Mouse (Mus musculus) midbrain, embryonic 12.5 days (tissue): Measurements from ENCODE around the gene Gstm6. TPM values are rescaled to one million over a fixed set of nuclear protein-coding genes. Genes with fewer than 3 reads are reported as not detected.
"Not testable (repeated sequence)": the region's sequence is repeated elsewhere in the genome, so short reads cannot be mapped to it uniquely, and the experiment has no call there.

Experiments used
- ATAC-seq: fragments of 200-750 bp; cut with Nextera tagmentation; 2 replicates; pipeline ENCODE4 v1.8.0; 2017; ENCODE audit warnings: low read depth, moderate TSS enrichment, moderate library complexity; ENCODE audit not compliant: low FRiP score
- H3K27ac ChIP-seq: fragments of 300-500 bp; sonication (generic); replicated peaks from 2 replicates; pipeline ENCODE4 v1.5.1; 2016; ENCODE audit warnings: mild to moderate bottlenecking
- H3K27me3 ChIP-seq: fragments of 300-500 bp; sonication (generic); 2 replicates; pipeline ENCODE4 v1.6.1; 2016; ENCODE audit warnings: mild to moderate bottlenecking
- H3K36me3 ChIP-seq: fragments of 300-500 bp; sonication (generic); 2 replicates; pipeline ENCODE4 v1.6.1; 2016
- H3K4me1 ChIP-seq: fragments of 300-500 bp; sonication (generic); 2 replicates; pipeline ENCODE4 v1.6.1; 2016
- H3K4me2 ChIP-seq: fragments of 300-500 bp; sonication (generic); replicated peaks from 2 replicates; pipeline ENCODE4 v1.6.1; 2016; ENCODE audit warnings: mild to moderate bottlenecking, moderate library complexity
- H3K4me3 ChIP-seq: fragments of 300-500 bp; sonication (generic); 2 replicates; pipeline ENCODE4 v1.5.1; 2016; ENCODE audit warnings: mild to moderate bottlenecking
- H3K9ac ChIP-seq: fragments of 300-500 bp; sonication (generic); replicated peaks from 2 replicates; pipeline ENCODE4 v1.6.1; 2016; ENCODE audit warnings: mild to moderate bottlenecking, moderate library complexity
- H3K9me3 ChIP-seq: fragments of 300-500 bp; sonication (generic); 2 replicates; pipeline ENCODE4 v1.6.1; 2016; ENCODE audit warnings: mild to moderate bottlenecking
- WGBS: fragments of 180-500 bp; shearing (Covaris S2); methylation state at CpG from one replicate; pipeline ENCODE4 v1.1.7; 2016; 5-methylcytosine and 5-hydroxymethylcytosine counted together
- polyA plus RNA-seq: library from polyadenylated mRNA; unstranded; fragments of >200 nt; fragmentation: Nextera tagmentation; extraction: Ambion mirVana; gene quantifications from 2 replicates; pipeline ENCODE4 v1.2.1, GENCODE M21; 2016

Gstm6 gene
- polyA plus RNA-seq, 1 experiment from 2014 or later, result 10.0 TPM

DNA sequence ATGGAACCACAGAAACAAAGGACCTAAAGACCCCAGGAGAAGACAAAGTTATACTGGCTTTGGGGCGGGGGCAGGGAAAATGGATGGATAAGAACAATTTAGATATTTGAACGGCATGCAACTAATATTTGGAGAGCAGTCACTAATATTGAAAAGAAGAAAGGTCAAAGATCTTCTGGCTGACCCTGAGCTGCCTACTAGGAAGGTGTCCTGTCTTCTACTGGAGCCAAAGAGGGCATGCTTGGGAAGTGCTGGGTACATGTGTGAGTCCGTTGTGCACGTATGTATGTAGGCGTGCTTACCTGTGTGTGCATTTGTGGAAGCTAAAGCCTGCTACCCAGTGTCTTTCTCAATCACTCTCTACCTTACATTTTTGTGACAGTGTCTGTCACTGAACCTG, 23.1 kb upstream of the Gstm6 start:
- 94% methylated on average over 5 of the region's 5 CpGs for WGBS
- Histone ChIP-seq H3K4me2 (no peak overlapping the region), H3K27me3 (no peaks in the 10 kb centered on the region), H3K27ac (no peak overlapping the region), H3K36me3 (no peaks in the 10 kb centered on the region), H3K9me3 (no peaks in the 10 kb centered on the region), H3K4me1 (0 out of 2 replicates have a peak, but pooled peaks cover 10% of the 10 kb centered on the region), H3K9ac (no peak overlapping the region), H3K4me3 (no peak overlapping the region)
- no peak for ATAC-seq

DNA sequence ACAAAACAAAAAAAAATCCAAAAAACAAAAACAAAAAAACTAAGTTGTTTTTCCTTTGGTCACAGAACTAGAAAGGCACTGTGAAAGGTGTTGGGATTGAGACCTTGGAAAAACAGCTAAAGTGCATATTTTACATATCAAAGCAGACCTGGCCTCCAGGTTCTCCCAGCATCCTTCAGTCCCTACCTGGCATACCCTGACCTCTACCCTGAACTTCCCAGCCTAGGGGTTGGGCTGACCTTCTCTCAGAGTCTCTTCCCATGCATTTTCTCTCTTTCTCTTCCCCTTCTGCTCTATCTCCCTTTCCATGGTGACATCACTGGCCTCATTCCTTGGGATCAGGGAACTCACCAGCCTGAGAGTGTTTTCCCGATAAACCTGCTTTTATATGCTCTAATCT, 22.0 kb upstream of the Gstm6 start:
- H3K9me3 ChIP-seq, result no peaks in the 10 kb centered on the region
- no peak overlapping the region for H3K27ac ChIP-seq
- H3K36me3 ChIP-seq, result no peaks in the 10 kb centered on the region
- H3K4me2 ChIP-seq, result no peak overlapping the region
- 63% methylated on average over 1 of the region's 1 CpGs for WGBS
- H3K4me1 ChIP-seq, result 0 out of 2 replicates have a peak, but pooled peaks cover 10% of the 10 kb centered on the region
- H3K9ac ChIP-seq, result no peak overlapping the region
- H3K4me3 ChIP-seq, result no peak overlapping the region
- ATAC-seq, result no peak
- H3K27me3 ChIP-seq, result no peaks in the 10 kb centered on the region

DNA sequence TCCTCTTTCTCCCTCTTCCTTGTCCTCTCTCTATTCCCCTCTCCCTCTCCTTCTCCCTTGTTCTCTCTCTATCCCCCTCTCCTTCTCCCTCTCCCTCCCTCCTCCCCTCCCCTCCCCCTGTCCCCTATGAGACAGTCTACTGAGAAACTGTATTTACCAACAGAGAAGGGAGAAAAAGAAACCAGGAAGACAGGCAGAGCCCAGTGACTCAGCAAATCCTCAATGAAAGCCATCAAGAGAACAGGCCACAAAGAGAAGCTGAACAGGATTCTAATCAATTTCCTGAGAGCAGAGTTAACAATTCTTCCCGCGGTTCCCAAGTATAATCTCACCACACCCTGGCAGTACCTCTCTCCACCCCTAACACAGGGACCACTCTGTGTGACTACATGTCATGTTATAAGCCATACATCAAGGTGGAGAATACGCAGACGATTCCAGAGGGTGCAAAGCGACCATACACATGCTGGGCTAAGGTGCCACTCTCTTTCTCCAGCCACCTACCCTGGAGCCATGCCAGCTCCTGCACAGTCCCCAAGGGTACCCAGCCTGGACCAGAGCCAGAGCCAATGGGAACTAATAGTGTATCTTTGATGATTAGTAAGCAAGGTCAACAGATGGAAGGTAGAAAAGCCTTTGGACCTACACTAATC, 21.2 kb upstream of the Gstm6 start:
- Histone ChIP-seq H3K36me3 (no peaks in the 10 kb centered on the region), H3K27ac (no peak overlapping the region), H3K4me1 (0 out of 2 replicates have a peak, but pooled peaks cover 10% of the 10 kb centered on the region), H3K27me3 (no peaks in the 10 kb centered on the region), H3K4me3 (no peak overlapping the region), H3K9me3 (no peaks in the 10 kb centered on the region), H3K4me2 (no peak overlapping the region), H3K9ac (no peak overlapping the region)
- WGBS, result 75% methylated on average over 5 of the region's 5 CpGs
- ATAC-seq, result no peak

DNA sequence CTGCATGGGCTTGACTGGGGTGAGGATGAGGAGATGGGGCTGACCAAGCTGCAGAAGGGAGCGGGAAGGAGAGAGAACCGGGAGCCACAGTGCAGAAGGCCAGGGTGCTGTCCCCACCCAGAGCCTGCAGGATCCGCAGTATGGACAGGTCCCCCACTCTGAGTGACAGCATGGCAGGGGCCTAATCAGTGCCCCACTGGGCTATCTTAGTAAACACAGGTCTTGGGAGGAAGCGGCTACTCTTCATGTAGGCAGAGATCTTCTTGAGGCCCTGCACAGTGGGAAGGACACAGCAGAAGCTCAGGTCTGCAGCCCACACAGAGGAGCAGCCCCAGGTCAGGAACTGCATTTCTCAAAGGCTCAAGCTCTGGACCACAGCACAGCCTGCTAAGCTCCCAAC, 20.5 kb upstream of the Gstm6 start:
- H3K27me3 ChIP-seq, result no peaks in the 10 kb centered on the region
- no peak overlapping the region for H3K4me2 ChIP-seq
- H3K9ac ChIP-seq, result no peak overlapping the region
- 79% methylated on average over 4 of the region's 4 CpGs for WGBS
- H3K36me3 ChIP-seq, result no peaks in the 10 kb centered on the region
- no peak for ATAC-seq
- 0 out of 2 replicates have a peak, but pooled peaks cover 10% of the 10 kb centered on the region for H3K4me1 ChIP-seq
- H3K9me3 ChIP-seq, result no peaks in the 10 kb centered on the region
- H3K4me3 ChIP-seq, result no peak overlapping the region
- no peak overlapping the region for H3K27ac ChIP-seq

DNA sequence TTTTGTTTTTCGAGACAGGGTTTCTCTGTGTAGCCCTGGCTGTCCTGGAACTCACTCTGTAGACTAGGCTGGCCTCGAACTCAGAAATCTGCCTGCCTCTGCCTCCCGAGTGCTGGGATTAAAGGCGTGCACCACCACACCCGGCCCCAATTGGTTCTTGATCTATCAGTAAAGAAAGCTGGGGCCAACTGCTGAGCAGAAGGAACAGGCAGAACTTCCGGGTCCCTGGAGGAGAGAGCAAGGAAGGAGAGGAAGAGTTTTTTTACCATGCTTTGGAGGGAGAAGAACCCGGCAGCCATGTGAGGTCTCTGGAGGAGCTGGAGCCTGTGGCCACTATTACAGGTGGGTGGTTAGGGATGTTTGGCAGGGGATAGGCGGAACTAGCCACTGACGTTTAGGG, 11.7 kb upstream of the Gstm6 start:
- not testable (repeated sequence) for H3K4me3 ChIP-seq, H3K4me2 ChIP-seq, H3K27ac ChIP-seq, ATAC-seq, H3K9me3 ChIP-seq, H3K36me3 ChIP-seq, H3K4me1 ChIP-seq, H3K27me3 ChIP-seq, H3K9ac ChIP-seq
- WGBS, result 89% methylated on average over 9 of the region's 9 CpGs

DNA sequence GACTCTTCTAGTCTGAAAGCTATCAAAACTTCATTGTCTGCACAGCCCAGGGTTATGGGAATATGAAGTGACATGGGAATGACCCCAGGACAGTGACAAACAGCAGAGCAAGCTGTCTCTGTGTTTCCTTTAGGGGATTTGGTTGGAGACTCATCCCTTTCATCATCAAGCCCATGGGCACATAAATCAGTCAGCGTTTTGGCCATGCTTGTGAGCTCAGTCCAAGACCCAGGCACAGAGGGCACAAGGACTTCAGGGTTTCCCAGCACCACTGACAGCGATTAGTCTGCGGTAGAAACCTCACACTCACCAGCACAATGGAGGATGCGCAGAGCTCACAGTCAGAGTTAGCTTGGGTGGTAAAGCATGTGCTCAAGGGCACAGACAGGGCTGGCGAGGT, 10.4 kb upstream of the Gstm6 start:
- Histone ChIP-seq H3K4me2 (no peak overlapping the region), H3K36me3 (no peaks in the 10 kb centered on the region), H3K9ac (no peak overlapping the region), H3K4me3 (no peak overlapping the region), H3K4me1 (0 out of 2 replicates have a peak, but pooled peaks cover 2% of the 10 kb centered on the region), H3K27ac (no peak overlapping the region), H3K9me3 (no peaks in the 10 kb centered on the region), H3K27me3 (no peaks in the 10 kb centered on the region)
- WGBS, result 81% methylated on average over 5 of the region's 5 CpGs
- no peak for ATAC-seq

DNA sequence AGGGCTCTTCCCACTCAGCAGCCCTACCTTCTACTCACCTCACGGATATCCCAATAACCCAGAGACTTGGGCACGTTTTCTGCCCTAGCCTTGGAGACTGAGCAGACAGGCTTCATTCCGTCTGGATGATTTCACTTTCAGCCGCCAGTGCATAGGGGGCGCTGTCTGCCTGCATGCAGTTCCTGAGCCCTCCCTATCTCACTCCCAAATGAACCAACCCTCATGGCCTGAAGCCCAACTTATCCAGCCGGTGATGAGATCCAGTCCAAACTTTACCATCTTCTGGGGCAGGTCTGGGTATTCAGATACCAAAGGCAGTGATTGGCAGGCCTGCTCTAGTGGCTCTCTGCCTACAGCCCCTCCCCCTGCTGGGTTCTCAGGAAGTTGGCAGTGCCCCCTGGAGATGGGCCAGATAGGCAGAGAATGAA, 9.8 kb upstream of the Gstm6 start:
- H3K4me1 ChIP-seq, result 0 out of 2 replicates have a peak, but pooled peaks cover 2% of the 10 kb centered on the region
- WGBS, result 19% methylated on average over 6 of the region's 6 CpGs

DNA sequence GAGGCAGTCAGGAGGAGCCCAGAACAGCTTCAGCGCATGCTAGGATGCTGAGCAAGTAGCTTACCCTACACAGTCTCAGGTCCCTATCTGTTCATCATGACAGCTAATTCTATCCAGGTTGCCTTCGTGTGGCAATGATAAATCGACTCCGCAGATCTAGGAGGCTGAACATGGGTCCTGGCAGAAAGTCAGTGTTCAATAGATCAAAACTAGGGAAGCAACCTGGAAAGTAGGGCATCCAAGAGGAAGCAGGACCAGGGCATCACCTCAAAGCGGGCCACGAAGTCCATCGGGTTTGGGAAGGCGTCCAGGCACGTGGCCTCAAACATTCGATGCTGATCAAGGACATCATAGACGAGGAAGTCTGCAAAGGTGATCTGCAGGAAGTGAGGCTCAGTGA, 7.0 kb upstream of the Gstm6 start:
- ATAC-seq, result no peak
- no peaks in the 10 kb centered on the region for H3K9me3 ChIP-seq
- H3K27ac ChIP-seq, result no peak overlapping the region
- H3K4me3 ChIP-seq, result no peak overlapping the region
- no peak overlapping the region for H3K9ac ChIP-seq
- H3K36me3 ChIP-seq, result no peaks in the 10 kb centered on the region
- 0 out of 2 replicates have a peak, but pooled peaks cover 2% of the 10 kb centered on the region for H3K4me1 ChIP-seq
- 90% methylated on average over 11 of the region's 11 CpGs for WGBS
- H3K4me2 ChIP-seq, result no peak overlapping the region
- 0 out of 2 replicates have a peak, but pooled peaks cover 3% of the 10 kb centered on the region for H3K27me3 ChIP-seq

More for the DNA sequence above, 9.8 kb upstream of the Gstm6 start:
- no peak overlapping the region for H3K27ac ChIP-seq
- no peaks in the 10 kb centered on the region for H3K36me3 ChIP-seq
- no peaks in the 10 kb centered on the region for H3K27me3 ChIP-seq
- H3K9me3 ChIP-seq, result no peaks in the 10 kb centered on the region
- H3K4me3 ChIP-seq, result no peak overlapping the region
- no peak overlapping the region for H3K4me2 ChIP-seq
- no peak overlapping the region for H3K9ac ChIP-seq
- ATAC-seq, result no peak

DNA sequence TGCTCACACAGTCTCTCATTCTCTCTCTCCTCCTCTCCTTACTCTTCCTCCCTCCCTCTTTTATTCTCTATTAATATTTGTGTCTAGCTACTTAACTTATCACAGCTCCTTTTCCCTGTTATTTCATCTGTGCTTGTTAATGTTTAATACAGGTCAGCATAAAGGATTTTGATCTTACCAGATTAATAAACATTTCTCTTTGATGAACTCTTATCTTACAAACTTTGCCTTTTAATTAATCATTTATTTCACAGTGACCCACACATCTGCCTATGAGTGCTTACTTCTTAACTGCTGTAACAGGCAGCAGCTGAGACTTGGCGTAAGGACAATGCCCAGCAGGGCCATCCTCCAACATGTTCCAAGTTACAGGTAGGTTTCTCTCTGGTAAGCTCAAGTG, 5.9 kb upstream of the Gstm6 start:
- H3K9ac ChIP-seq, H3K4me1 ChIP-seq, H3K9me3 ChIP-seq, H3K4me3 ChIP-seq, H3K27me3 ChIP-seq, H3K36me3 ChIP-seq, H3K4me2 ChIP-seq, H3K27ac ChIP-seq, ATAC-seq: not testable (repeated sequence)
- WGBS, result 96% methylated on average over 1 of the region's 1 CpGs

DNA sequence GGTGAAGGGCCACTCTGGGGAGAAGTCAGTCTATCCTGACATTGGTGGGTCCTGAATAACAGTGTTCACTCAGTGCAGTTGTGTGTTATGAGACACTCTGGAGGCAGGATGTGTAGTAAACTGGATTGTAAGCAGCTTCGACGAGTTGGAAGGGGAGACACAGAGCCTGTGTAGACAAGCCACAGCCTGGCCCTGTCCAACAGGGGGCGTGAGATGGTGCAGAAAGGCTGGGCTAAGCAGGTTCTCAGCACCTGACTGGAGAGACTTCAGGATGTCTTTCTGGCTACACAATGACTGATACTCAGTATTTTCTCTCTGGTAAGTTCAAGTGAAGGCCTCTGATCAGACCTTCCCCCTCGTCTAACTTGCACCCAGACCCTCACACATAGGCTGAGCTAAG, 2.2 kb upstream of the Gstm6 start:
- Histone ChIP-seq H3K27ac (no peak overlapping the region), H3K9me3 (no peaks in the 10 kb centered on the region), H3K4me1 (0 out of 2 replicates have a peak, but pooled peaks cover 6% of the 10 kb centered on the region), H3K4me3 (no peak overlapping the region), H3K9ac (no peak overlapping the region), H3K4me2 (no peak overlapping the region), H3K27me3 (0 out of 2 replicates have a peak, but pooled peaks cover 3% of the 10 kb centered on the region), H3K36me3 (no peaks in the 10 kb centered on the region)
- WGBS, result 61% methylated on average over 4 of the region's 4 CpGs
- ATAC-seq, result no peak

DNA sequence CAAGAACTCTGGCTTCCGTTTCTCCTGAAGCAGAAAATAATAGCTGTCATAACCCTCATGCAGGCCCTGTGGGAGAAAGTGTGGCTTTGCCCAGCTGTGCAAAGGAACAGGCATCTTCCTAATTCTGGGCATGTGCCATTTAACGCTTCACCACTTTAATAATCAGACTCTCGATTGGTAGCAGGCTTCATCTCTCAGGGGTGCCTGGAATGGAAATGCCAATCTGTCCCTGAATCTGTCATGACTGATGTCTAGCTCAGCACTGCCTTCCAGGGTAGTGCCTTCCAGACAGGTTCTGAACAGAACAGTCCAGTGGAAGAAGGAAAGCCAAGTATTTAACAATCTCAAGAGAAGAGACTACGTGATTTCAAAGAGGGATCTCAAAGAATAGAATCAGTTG, 2.3 kb downstream of the Gstm6 start:
- 82% methylated on average over 4 of the region's 4 CpGs for WGBS
- no peak overlapping the region for H3K27ac ChIP-seq
- H3K9ac ChIP-seq, result no peak overlapping the region
- no peak overlapping the region for H3K4me2 ChIP-seq
- H3K36me3 ChIP-seq, result no peaks in the 10 kb centered on the region
- H3K4me1 ChIP-seq, result 0 out of 2 replicates have a peak, but pooled peaks cover 6% of the 10 kb centered on the region
- H3K4me3 ChIP-seq, result no peak overlapping the region
- ATAC-seq, result no peak
- no peaks in the 10 kb centered on the region for H3K27me3 ChIP-seq
- no peaks in the 10 kb centered on the region for H3K9me3 ChIP-seq

DNA sequence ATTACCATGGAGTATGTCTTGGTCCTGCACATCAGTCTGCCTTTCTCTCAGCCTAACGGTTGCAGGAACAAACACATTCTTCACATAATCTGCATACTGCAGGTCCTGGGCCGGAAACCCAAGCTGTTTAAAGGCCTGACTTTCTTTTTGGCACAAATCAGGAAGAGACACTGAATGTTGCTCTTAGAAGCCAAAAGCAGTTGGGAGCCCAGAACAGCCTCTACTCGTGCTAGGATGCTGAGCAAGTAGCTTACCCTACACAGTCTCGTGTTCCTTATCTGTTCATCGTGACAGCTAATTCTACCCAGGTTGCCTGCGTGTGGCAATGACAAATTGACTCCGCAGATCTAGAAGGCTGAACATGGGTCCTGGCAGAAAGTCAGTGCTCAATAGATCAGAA, 3.0 kb downstream of the Gstm6 start:
- 82% methylated on average over 7 of the region's 7 CpGs for WGBS
- no peaks in the 10 kb centered on the region for H3K27me3 ChIP-seq
- no peak overlapping the region for H3K4me2 ChIP-seq
- H3K36me3 ChIP-seq, result no peaks in the 10 kb centered on the region
- no peaks in the 10 kb centered on the region for H3K9me3 ChIP-seq
- H3K4me3 ChIP-seq, result no peak overlapping the region
- no peak overlapping the region for H3K27ac ChIP-seq
- H3K9ac ChIP-seq, result no peak overlapping the region
- ATAC-seq, result no peak
- 0 out of 2 replicates have a peak, but pooled peaks cover 6% of the 10 kb centered on the region for H3K4me1 ChIP-seq

DNA sequence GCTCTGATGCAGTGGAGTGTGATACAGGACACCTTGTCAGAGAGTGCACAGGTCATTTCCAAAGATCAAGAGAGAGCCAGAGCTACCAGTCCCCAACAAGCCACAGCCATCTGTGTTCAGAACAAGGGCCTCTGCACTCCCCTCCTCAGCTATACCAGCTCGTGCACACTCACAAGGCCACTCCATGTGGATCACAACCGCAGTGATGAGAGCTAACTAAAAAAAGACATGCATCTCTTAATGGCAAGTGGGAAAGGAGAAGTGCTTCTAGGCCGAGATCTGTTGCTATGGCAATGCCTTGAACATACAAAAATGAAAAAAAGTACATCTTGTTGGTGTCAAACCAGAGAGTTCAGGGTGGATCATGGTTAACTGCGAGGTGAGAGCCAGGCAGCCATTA, 3.7 kb downstream of the Gstm6 start:
- Histone ChIP-seq H3K27ac (no peak overlapping the region), H3K4me2 (no peak overlapping the region), H3K36me3 (no peaks in the 10 kb centered on the region), H3K4me1 (0 out of 2 replicates have a peak, but pooled peaks cover 6% of the 10 kb centered on the region), H3K9me3 (no peaks in the 10 kb centered on the region), H3K27me3 (no peaks in the 10 kb centered on the region), H3K4me3 (no peak overlapping the region), H3K9ac (no peak overlapping the region)
- 63% methylated on average over 4 of the region's 4 CpGs for WGBS
- no peak for ATAC-seq
